Mouse (Mus musculus): ENCODE data around the gene Eva1c. TPM values are rescaled to one million over a fixed set of nuclear protein-coding genes. Genes with fewer than 3 reads are reported as not detected.
A peak's percentile ranks its signal among the peaks of the same experiment; 100 is the strongest.
"Not testable (repeated sequence)": the region's sequence is repeated elsewhere in the genome, so short reads cannot be mapped to it uniquely, and the experiment has no call there.

The Eva1c gene
- polyA plus RNA-seq, 1 experiment from 2014 or later = 0.61 TPM

GRCm38 (mm10) chr16:90821046-90821697 is 5.3 kb upstream of the Eva1c start:
- H3K27ac ChIP-seq (ENCODE audit: low read length) = no peak overlapping the region
- H3K27me3 ChIP-seq (replicated peaks; ENCODE audit: control insufficient read depth, insufficient read depth, low read length) = no peaks in the 10 kb centered on the region
- no peaks in the 10 kb centered on the region for H3K9me3 ChIP-seq (ENCODE audit: control insufficient read depth, low read length)
- H3K4me2 ChIP-seq (ENCODE audit: low read depth, low read length) = no peak overlapping the region
- H3K4me1 ChIP-seq (ENCODE audit: control insufficient read depth, insufficient read depth, low read length) = no peaks in the 10 kb centered on the region
- WGBS = 71% methylated on average over 14 of the region's 14 CpGs
- ATAC-seq = peak; percentile 76
- no peak overlapping the region for H3K4me3 ChIP-seq (ENCODE audit: low read length)
- H3K9ac ChIP-seq (ENCODE audit: low read depth, low read length) = no peak overlapping the region
- no peaks in the 10 kb centered on the region for H3K36me3 ChIP-seq (ENCODE audit: control insufficient read depth, insufficient read depth, low read length)

DNA sequence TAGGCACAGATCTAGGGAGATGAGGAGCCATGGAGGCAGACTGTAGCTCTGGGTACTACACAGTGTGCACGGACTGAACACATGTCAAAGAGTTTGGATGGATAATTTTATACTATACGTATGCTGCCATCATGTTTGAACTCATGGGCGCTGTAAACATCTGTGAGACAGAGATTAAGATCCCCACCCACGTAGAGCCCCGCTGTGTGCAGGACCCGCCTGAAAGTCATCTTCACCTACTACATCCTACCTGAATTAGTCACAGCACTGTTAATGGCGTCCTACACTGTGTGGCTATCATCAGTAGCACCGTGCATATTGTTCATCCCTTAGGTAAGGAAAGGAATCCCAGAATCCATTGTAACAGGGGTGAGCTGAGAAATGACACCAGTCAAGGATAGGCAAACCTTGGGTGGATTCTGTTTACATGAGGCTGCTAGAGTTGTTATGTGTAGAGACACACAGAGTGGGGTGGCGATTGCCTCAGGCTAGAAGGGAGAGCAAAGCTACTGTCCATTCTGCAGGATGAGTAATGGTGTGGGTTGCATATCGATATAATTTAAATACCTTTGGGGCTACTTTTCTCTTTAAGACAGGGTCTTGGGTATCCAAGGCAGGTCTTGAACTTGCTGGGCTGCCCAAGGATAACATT is 4.1 kb upstream of the Eva1c start:
- no peak; the same call in 1 of the 2 replicates for ATAC-seq
- no peak overlapping the region for H3K4me2 ChIP-seq (ENCODE audit: low read depth, low read length)
- no peaks in the 10 kb centered on the region for H3K9me3 ChIP-seq (ENCODE audit: control insufficient read depth, low read length)
- H3K27ac ChIP-seq (ENCODE audit: low read length) = no peak overlapping the region
- H3K27me3 ChIP-seq (replicated peaks; ENCODE audit: control insufficient read depth, insufficient read depth, low read length) = no peaks in the 10 kb centered on the region
- H3K36me3 ChIP-seq (ENCODE audit: control insufficient read depth, insufficient read depth, low read length) = no peaks in the 10 kb centered on the region
- no peak overlapping the region for H3K9ac ChIP-seq (ENCODE audit: low read depth, low read length)
- H3K4me1 ChIP-seq (ENCODE audit: control insufficient read depth, insufficient read depth, low read length) = no peaks in the 10 kb centered on the region
- 84% methylated on average over 10 of the region's 10 CpGs for WGBS
- H3K4me3 ChIP-seq (ENCODE audit: low read length) = no peak overlapping the region

- ATAC-seq = no peak
- Histone ChIP-seq H3K4me1 (ENCODE audit: control insufficient read depth, insufficient read depth, low read length) (no peaks in the 10 kb centered on the region), H3K9me3 (ENCODE audit: control insufficient read depth, low read length) (no peaks in the 10 kb centered on the region), H3K27me3 (replicated peaks; ENCODE audit: control insufficient read depth, insufficient read depth, low read length) (no peaks in the 10 kb centered on the region), H3K4me2 (ENCODE audit: low read depth, low read length) (no peak overlapping the region), H3K4me3 (ENCODE audit: low read length) (no peak overlapping the region), H3K36me3 (ENCODE audit: control insufficient read depth, insufficient read depth, low read length) (no peaks in the 10 kb centered on the region), H3K9ac (ENCODE audit: low read depth, low read length) (no peak overlapping the region), H3K27ac (ENCODE audit: low read length) (no peak overlapping the region)
- WGBS = 64% methylated on average over 7 of the region's 7 CpGs
Observed at GRCm38 (mm10) chr16:90822981-90823380, 3.5 kb upstream of the Eva1c start.

- H3K4me3 ChIP-seq (ENCODE audit: low read length); H3K4me1 ChIP-seq (ENCODE audit: control insufficient read depth, insufficient read depth, low read length); H3K27me3 ChIP-seq (replicated peaks; ENCODE audit: control insufficient read depth, insufficient read depth, low read length); H3K4me2 ChIP-seq (ENCODE audit: low read depth, low read length); H3K9ac ChIP-seq (ENCODE audit: low read depth, low read length); H3K36me3 ChIP-seq (ENCODE audit: control insufficient read depth, insufficient read depth, low read length); H3K27ac ChIP-seq (ENCODE audit: low read length); H3K9me3 ChIP-seq (ENCODE audit: control insufficient read depth, low read length); ATAC-seq: not testable (repeated sequence)
- 72% methylated on average over 4 of the region's 4 CpGs for WGBS
Observed at GRCm38 (mm10) chr16:90823986-90824385, 2.5 kb upstream of the Eva1c start.

- H3K4me3 ChIP-seq (ENCODE audit: low read length) = no peak overlapping the region
- H3K27ac ChIP-seq (ENCODE audit: low read length) = no peak overlapping the region
- H3K27me3 ChIP-seq (replicated peaks; ENCODE audit: control insufficient read depth, insufficient read depth, low read length) = peaks cover 9% of the 10 kb centered on the region
- ATAC-seq = no peak
- peaks cover 12% of the 10 kb centered on the region for H3K4me1 ChIP-seq (ENCODE audit: control insufficient read depth, insufficient read depth, low read length)
- H3K4me2 ChIP-seq (ENCODE audit: low read depth, low read length) = no peak overlapping the region
- H3K36me3 ChIP-seq (ENCODE audit: control insufficient read depth, insufficient read depth, low read length) = no peaks in the 10 kb centered on the region
- H3K9me3 ChIP-seq (ENCODE audit: control insufficient read depth, low read length) = no peaks in the 10 kb centered on the region
- 82% methylated on average over 5 of the region's 5 CpGs for WGBS
- H3K9ac ChIP-seq (ENCODE audit: low read depth, low read length) = no peak overlapping the region
Observed at GRCm38 (mm10) chr16:90826041-90826440, 478 bp upstream of the Eva1c start.

DNA sequence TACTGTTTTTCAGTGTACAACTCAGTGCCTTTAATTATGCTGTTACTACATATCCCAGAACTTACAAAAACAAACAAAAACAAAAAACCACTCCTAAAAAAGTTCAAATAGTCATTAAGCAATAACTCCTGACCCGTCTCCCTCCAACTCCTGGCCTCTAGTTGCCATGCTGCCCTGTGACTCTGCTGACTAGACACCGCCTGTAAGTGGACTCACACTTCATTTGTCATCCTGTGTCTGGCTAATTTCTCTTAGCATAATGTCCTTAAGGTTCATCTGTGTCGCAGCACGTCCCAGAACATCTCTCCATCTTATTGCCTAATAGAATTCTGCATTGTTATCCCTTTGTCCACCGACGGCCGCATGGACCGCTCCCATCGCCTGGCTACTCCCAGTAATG is 979 bp downstream of the Eva1c start:
- H3K9me3 ChIP-seq (ENCODE audit: control insufficient read depth, low read length) = no peaks in the 10 kb centered on the region
- H3K9ac ChIP-seq (ENCODE audit: low read depth, low read length) = no peak overlapping the region
- peaks cover 23% of the 10 kb centered on the region for H3K27me3 ChIP-seq (replicated peaks; ENCODE audit: control insufficient read depth, insufficient read depth, low read length)
- no peak overlapping the region for H3K4me2 ChIP-seq (ENCODE audit: low read depth, low read length)
- no peak for ATAC-seq
- H3K27ac ChIP-seq (ENCODE audit: low read length) = no peak overlapping the region
- WGBS = 82% methylated on average over 9 of the region's 9 CpGs
- H3K36me3 ChIP-seq (ENCODE audit: control insufficient read depth, insufficient read depth, low read length) = no peaks in the 10 kb centered on the region
- peaks cover 15% of the 10 kb centered on the region for H3K4me1 ChIP-seq (ENCODE audit: control insufficient read depth, insufficient read depth, low read length)
- no peak overlapping the region for H3K4me3 ChIP-seq (ENCODE audit: low read length)

GRCm38 (mm10) chr16:90829136-90829535 is 2.6 kb downstream of the Eva1c start:
- no peak for ATAC-seq
- H3K27ac ChIP-seq (ENCODE audit: low read length) = no peak overlapping the region
- no peak overlapping the region for H3K4me2 ChIP-seq (ENCODE audit: low read depth, low read length)
- peaks cover 29% of the 10 kb centered on the region for H3K27me3 ChIP-seq (replicated peaks; ENCODE audit: control insufficient read depth, insufficient read depth, low read length)
- H3K4me1 ChIP-seq (ENCODE audit: control insufficient read depth, insufficient read depth, low read length) = peaks cover 15% of the 10 kb centered on the region
- H3K9ac ChIP-seq (ENCODE audit: low read depth, low read length) = no peak overlapping the region
- no peaks in the 10 kb centered on the region for H3K9me3 ChIP-seq (ENCODE audit: control insufficient read depth, low read length)
- WGBS = 81% methylated on average over 7 of the region's 7 CpGs
- H3K36me3 ChIP-seq (ENCODE audit: control insufficient read depth, insufficient read depth, low read length) = no peaks in the 10 kb centered on the region
- H3K4me3 ChIP-seq (ENCODE audit: low read length) = no peak overlapping the region

DNA sequence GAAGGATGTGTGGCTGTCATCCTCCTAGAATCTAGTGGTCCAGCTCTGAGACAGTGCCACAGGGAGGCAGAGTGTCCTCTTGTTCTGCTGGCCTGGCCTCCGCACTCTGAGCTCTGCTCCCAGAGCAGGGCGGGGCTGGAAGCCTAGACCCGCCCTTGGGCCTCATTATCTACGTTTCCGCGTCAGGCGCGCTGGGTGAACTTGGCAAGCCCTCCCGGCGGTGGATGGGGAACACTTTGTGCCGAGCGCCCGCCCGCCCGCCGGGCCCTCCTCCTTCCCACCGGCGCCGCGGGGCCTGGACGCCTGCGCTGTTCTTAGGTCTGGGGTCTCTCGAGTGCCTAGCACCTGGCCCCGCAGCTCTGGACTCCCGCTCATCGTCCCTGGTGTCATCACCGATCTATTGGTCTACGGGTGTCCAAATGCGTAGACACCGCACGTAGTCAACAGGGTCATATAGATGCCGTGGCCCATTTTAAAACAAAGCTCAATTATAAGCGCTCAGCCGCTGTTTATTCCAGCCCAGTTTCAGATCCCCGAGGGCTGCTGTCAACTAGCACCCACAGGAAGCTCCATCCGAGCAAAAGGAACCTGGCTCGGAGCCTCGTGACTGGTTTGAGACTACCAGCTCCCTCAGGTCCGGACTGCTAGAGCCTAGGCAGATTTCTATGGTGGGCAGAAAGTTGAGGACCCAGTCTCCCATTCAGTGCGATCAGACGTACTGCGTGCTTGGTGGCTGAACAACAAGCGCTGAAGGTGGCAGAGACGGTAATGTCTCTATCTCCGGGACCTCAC is 3.6 kb downstream of the Eva1c start:
- Histone ChIP-seq H3K9ac (ENCODE audit: low read depth, low read length) (peak overlapping the region; percentile 64), H3K4me2 (ENCODE audit: low read depth, low read length) (peak overlapping the region; percentile 99), H3K9me3 (ENCODE audit: control insufficient read depth, low read length) (no peaks in the 10 kb centered on the region), H3K27ac (ENCODE audit: low read length) (peak overlapping the region; percentile 33), H3K4me3 (ENCODE audit: low read length) (peak overlapping the region; percentile 61), H3K4me1 (ENCODE audit: control insufficient read depth, insufficient read depth, low read length) (peaks cover 15% of the 10 kb centered on the region), H3K36me3 (ENCODE audit: control insufficient read depth, insufficient read depth, low read length) (no peaks in the 10 kb centered on the region), H3K27me3 (replicated peaks; ENCODE audit: control insufficient read depth, insufficient read depth, low read length) (peaks cover 34% of the 10 kb centered on the region)
- under 1% methylated on average over 43 of the region's 45 CpGs for WGBS
- peak; percentile 95 for ATAC-seq

- Histone ChIP-seq H3K4me1 (ENCODE audit: control insufficient read depth, insufficient read depth, low read length) (peaks cover 15% of the 10 kb centered on the region), H3K9ac (ENCODE audit: low read depth, low read length) (peak overlapping the region; percentile 64), H3K4me2 (ENCODE audit: low read depth, low read length) (peak overlapping the region; percentile 99), H3K27me3 (replicated peaks; ENCODE audit: control insufficient read depth, insufficient read depth, low read length) (peaks cover 34% of the 10 kb centered on the region), H3K27ac (ENCODE audit: low read length) (no peak overlapping the region), H3K4me3 (ENCODE audit: low read length) (peak overlapping the region; percentile 61), H3K9me3 (ENCODE audit: control insufficient read depth, low read length) (no peaks in the 10 kb centered on the region), H3K36me3 (ENCODE audit: control insufficient read depth, insufficient read depth, low read length) (no peaks in the 10 kb centered on the region)
- peak; percentile 76 for ATAC-seq
- under 1% methylated on average over 67 of the region's 67 CpGs for WGBS
Observed at GRCm38 (mm10) chr16:90830686-90831439, 4.3 kb downstream of the Eva1c start.
